Mouse (Mus musculus): Measurements from ENCODE around the gene Ttc28. TPM values are rescaled to one million over a fixed set of nuclear protein-coding genes. Genes with fewer than 3 reads are reported as not detected.

The Ttc28 gene
- polyA plus RNA-seq, 1 experiment from 2014 or later = 5.4 TPM

- Histone ChIP-seq H3K9me3 (ENCODE audit: low read length) (no peaks in the 10 kb centered on the region), H3K4me2 (replicated peaks; ENCODE audit: low read depth, low read length) (no peak overlapping the region), H3K27ac (ENCODE audit: low read length) (no peak overlapping the region), H3K9ac (replicated peaks; ENCODE audit: low read depth) (no peak overlapping the region), H3K36me3 (ENCODE audit: insufficient read depth, low read length) (no peaks in the 10 kb centered on the region), H3K4me3 (ENCODE audit: low read depth, low read length) (no peak overlapping the region), H3K27me3 (replicated peaks; ENCODE audit: insufficient read depth, low read length) (no peaks in the 10 kb centered on the region), H3K4me1 (ENCODE audit: insufficient read depth, low read depth, low read length) (peaks cover 4% of the 10 kb centered on the region; the same call in 1 of the 2 replicates)
- TF ChIP-seq EP300 (IDR thresholded peaks at IDR 0.05) = no peak
- TF ChIP-seq CTCF (IDR thresholded peaks at IDR 0.05) = no peak
- ATAC-seq (no peak), DNase-seq (ENCODE audit: low spot score) (no peak)
- 55% methylated on average over 5 of the region's 5 CpGs for WGBS
Observed at GRCm38 (mm10) chr5:111075841-111076240, 196.2 kb downstream of the Ttc28 start.

GRCm38 (mm10) chr5:111077261-111077660 lies 197.7 kb downstream of the Ttc28 start:
- 76% methylated on average over 9 of the region's 9 CpGs for WGBS
- no peaks in the 10 kb centered on the region for H3K9me3 ChIP-seq (ENCODE audit: low read length)
- no peak overlapping the region for H3K27ac ChIP-seq (ENCODE audit: low read length)
- DNase-seq (ENCODE audit: low spot score) (no peak), ATAC-seq (no peak)
- no peaks in the 10 kb centered on the region for H3K27me3 ChIP-seq (replicated peaks; ENCODE audit: insufficient read depth, low read length)
- H3K4me1 ChIP-seq (ENCODE audit: insufficient read depth, low read depth, low read length) = peaks cover 4% of the 10 kb centered on the region; the same call in 1 of the 2 replicates
- H3K4me3 ChIP-seq (ENCODE audit: low read depth, low read length) = no peak overlapping the region
- H3K4me2 ChIP-seq (replicated peaks; ENCODE audit: low read depth, low read length) = no peak overlapping the region
- no peak overlapping the region for H3K9ac ChIP-seq (replicated peaks; ENCODE audit: low read depth)
- no peaks in the 10 kb centered on the region for H3K36me3 ChIP-seq (ENCODE audit: insufficient read depth, low read length)
- TF ChIP-seq EP300 (IDR thresholded peaks at IDR 0.05) = no peak
- no peak for TF ChIP-seq CTCF (IDR thresholded peaks at IDR 0.05)

GRCm38 (mm10) chr5:111080601-111081000 lies 201.0 kb downstream of the Ttc28 start:
- Histone ChIP-seq H3K9ac (replicated peaks; ENCODE audit: low read depth) (no peak overlapping the region), H3K9me3 (ENCODE audit: low read length) (no peaks in the 10 kb centered on the region)
- 90% methylated on average over 5 of the region's 5 CpGs for WGBS

GRCm38 (mm10) chr5:111085849-111086248 lies 206.2 kb downstream of the Ttc28 start:
- Histone ChIP-seq H3K4me3 (ENCODE audit: low read depth, low read length) (no peak overlapping the region), H3K9ac (replicated peaks; ENCODE audit: low read depth) (no peak overlapping the region), H3K36me3 (ENCODE audit: insufficient read depth, low read length) (no peaks in the 10 kb centered on the region), H3K27me3 (replicated peaks; ENCODE audit: insufficient read depth, low read length) (no peaks in the 10 kb centered on the region), H3K4me1 (ENCODE audit: insufficient read depth, low read depth, low read length) (no peaks in the 10 kb centered on the region), H3K9me3 (ENCODE audit: low read length) (no peaks in the 10 kb centered on the region), H3K27ac (ENCODE audit: low read length) (no peak overlapping the region), H3K4me2 (replicated peaks; ENCODE audit: low read depth, low read length) (no peak overlapping the region)
- DNase-seq (ENCODE audit: low spot score) = no peak
- ATAC-seq = no peak
- TF ChIP-seq EP300 (IDR thresholded peaks at IDR 0.05) (no peak), CTCF (IDR thresholded peaks at IDR 0.05) (no peak)
- WGBS = 87% methylated on average over 4 of the region's 4 CpGs

More at GRCm38 (mm10) chr5:111080601-111081000, 201.0 kb downstream of the Ttc28 start:
- no peaks in the 10 kb centered on the region for H3K36me3 ChIP-seq (ENCODE audit: insufficient read depth, low read length)
- H3K4me3 ChIP-seq (ENCODE audit: low read depth, low read length) = no peak overlapping the region
- ATAC-seq = no peak
- H3K27ac ChIP-seq (ENCODE audit: low read length) = no peak overlapping the region
- no peaks in the 10 kb centered on the region for H3K27me3 ChIP-seq (replicated peaks; ENCODE audit: insufficient read depth, low read length)
- H3K4me2 ChIP-seq (replicated peaks; ENCODE audit: low read depth, low read length) = no peak overlapping the region
- H3K4me1 ChIP-seq (ENCODE audit: insufficient read depth, low read depth, low read length) = no peaks in the 10 kb centered on the region
- no peak for DNase-seq (ENCODE audit: low spot score)
- no peak for TF ChIP-seq CTCF (IDR thresholded peaks at IDR 0.05)
- no peak for TF ChIP-seq EP300 (IDR thresholded peaks at IDR 0.05)

- Histone ChIP-seq H3K4me1 (ENCODE audit: insufficient read depth, low read depth, low read length) (peaks cover 7% of the 10 kb centered on the region; the same call in 1 of the 2 replicates), H3K4me3 (ENCODE audit: low read depth, low read length) (no peak overlapping the region), H3K9me3 (ENCODE audit: low read length) (no peaks in the 10 kb centered on the region), H3K36me3 (ENCODE audit: insufficient read depth, low read length) (peaks cover 2% of the 10 kb centered on the region; the same call in 1 of the 2 replicates), H3K9ac (replicated peaks; ENCODE audit: low read depth) (no peak overlapping the region), H3K27ac (ENCODE audit: low read length) (no peak overlapping the region), H3K4me2 (replicated peaks; ENCODE audit: low read depth, low read length) (no peak overlapping the region), H3K27me3 (replicated peaks; ENCODE audit: insufficient read depth, low read length) (no peaks in the 10 kb centered on the region)
- DNase-seq (ENCODE audit: low spot score) (peak; percentile 34), ATAC-seq (peak; percentile 37)
- 36% methylated on average over 5 of the region's 5 CpGs for WGBS
- TF ChIP-seq EP300 (IDR thresholded peaks at IDR 0.05) (no peak), CTCF (IDR thresholded peaks at IDR 0.05) (no peak)
Observed at GRCm38 (mm10) chr5:111096750-111097149, 217.1 kb downstream of the Ttc28 start.

- Histone ChIP-seq H3K4me2 (replicated peaks; ENCODE audit: low read depth, low read length) (peak overlapping the region; percentile 32; the same call in 1 of the 2 replicates), H3K36me3 (ENCODE audit: insufficient read depth, low read length) (peaks cover 2% of the 10 kb centered on the region; the same call in 1 of the 2 replicates), H3K4me1 (ENCODE audit: insufficient read depth, low read depth, low read length) (peaks cover 7% of the 10 kb centered on the region; the same call in 1 of the 2 replicates), H3K9me3 (ENCODE audit: low read length) (no peaks in the 10 kb centered on the region), H3K27ac (ENCODE audit: low read length) (no peak overlapping the region), H3K4me3 (ENCODE audit: low read depth, low read length) (no peak overlapping the region), H3K9ac (replicated peaks; ENCODE audit: low read depth) (no peak overlapping the region), H3K27me3 (replicated peaks; ENCODE audit: insufficient read depth, low read length) (no peaks in the 10 kb centered on the region)
- DNase-seq (ENCODE audit: low spot score) = no peak
- TF ChIP-seq EP300 (IDR thresholded peaks at IDR 0.05) (no peak), CTCF (IDR thresholded peaks at IDR 0.05) (no peak)
- ATAC-seq = no peak
- WGBS = 46% methylated on average over 11 of the region's 11 CpGs
Observed at GRCm38 (mm10) chr5:111097233-111098160, 217.9 kb downstream of the Ttc28 start.

Measured in lung, postnatal 0 days (tissue).